Mouse (Mus musculus): ENCODE measurements around the gene Vwa7.

GRCm38 (mm10) chr17:35019894-35020293 lies 3.5 kb downstream of the Vwa7 start:
- TF ChIP-seq CTCF (IDR thresholded peaks at IDR 0.05; ENCODE audit: control insufficient read depth, insufficient read depth, insufficient read length) = no peak
- TF ChIP-seq USF1 (IDR thresholded peaks at IDR 0.05; ENCODE audit: low read depth) = no peak
- TF ChIP-seq MYOD1 (IDR thresholded peaks at IDR 0.05; ENCODE audit: control insufficient read depth, insufficient read length, low read depth) = no peak
- no peak for TF ChIP-seq MAX (IDR thresholded peaks at IDR 0.05)
- TF ChIP-seq FOSL1 (IDR thresholded peaks at IDR 0.05; ENCODE audit: insufficient read depth, low read length, poor library complexity, severe bottlenecking) = no peak

All from C2C12 (cell line).